Mouse (Mus musculus) midbrain, embryonic 12.5 days (tissue): ENCODE measurements around the gene Prss56. TPM values are rescaled to one million over a fixed set of nuclear protein-coding genes. Genes with fewer than 3 reads are reported as not detected.

ENCODE experiments used
- ATAC-seq: fragments of 200-750 bp; cut with Nextera tagmentation; 2 replicates; pipeline ENCODE4 v1.8.0; 2017; ENCODE audit warnings: low read depth, moderate TSS enrichment, moderate library complexity; ENCODE audit not compliant: low FRiP score
- H3K27ac ChIP-seq: fragments of 300-500 bp; sonication (generic); replicated peaks from 2 replicates; pipeline ENCODE4 v1.5.1; 2016; ENCODE audit warnings: mild to moderate bottlenecking
- H3K27me3 ChIP-seq: fragments of 300-500 bp; sonication (generic); 2 replicates; pipeline ENCODE4 v1.6.1; 2016; ENCODE audit warnings: mild to moderate bottlenecking
- H3K36me3 ChIP-seq: fragments of 300-500 bp; sonication (generic); 2 replicates; pipeline ENCODE4 v1.6.1; 2016
- H3K4me1 ChIP-seq: fragments of 300-500 bp; sonication (generic); 2 replicates; pipeline ENCODE4 v1.6.1; 2016
- H3K4me2 ChIP-seq: fragments of 300-500 bp; sonication (generic); replicated peaks from 2 replicates; pipeline ENCODE4 v1.6.1; 2016; ENCODE audit warnings: mild to moderate bottlenecking, moderate library complexity
- H3K4me3 ChIP-seq: fragments of 300-500 bp; sonication (generic); 2 replicates; pipeline ENCODE4 v1.5.1; 2016; ENCODE audit warnings: mild to moderate bottlenecking
- H3K9ac ChIP-seq: fragments of 300-500 bp; sonication (generic); replicated peaks from 2 replicates; pipeline ENCODE4 v1.6.1; 2016; ENCODE audit warnings: mild to moderate bottlenecking, moderate library complexity
- H3K9me3 ChIP-seq: fragments of 300-500 bp; sonication (generic); 2 replicates; pipeline ENCODE4 v1.6.1; 2016; ENCODE audit warnings: mild to moderate bottlenecking
- WGBS: fragments of 180-500 bp; shearing (Covaris S2); methylation state at CpG from one replicate; pipeline ENCODE4 v1.1.7; 2016; 5-methylcytosine and 5-hydroxymethylcytosine counted together
- polyA plus RNA-seq: library from polyadenylated mRNA; unstranded; fragments of >200 nt; fragmentation: Nextera tagmentation; extraction: Ambion mirVana; gene quantifications from 2 replicates; pipeline ENCODE4 v1.2.1, GENCODE M21; 2016

The Prss56 gene
- polyA plus RNA-seq, 1 experiment from 2014 or later, result 0.08 TPM

GRCm38 (mm10) chr1:87186261-87187036, 3.3 kb downstream of the Prss56 start:
- Histone ChIP-seq H3K9ac (peak overlapping the region; percentile 48), H3K27me3 (peaks cover 89% of the 10 kb centered on the region), H3K4me1 (peaks cover 10% of the 10 kb centered on the region), H3K4me3 (peak overlapping the region; percentile 50), H3K9me3 (no peaks in the 10 kb centered on the region), H3K4me2 (peak overlapping the region; percentile 89), H3K27ac (no peak overlapping the region), H3K36me3 (no peaks in the 10 kb centered on the region)
- peak; percentile 61 for ATAC-seq
- WGBS, result 2% methylated on average over 52 of the region's 54 CpGs

GRCm38 (mm10) chr1:87187037-87187355, 3.9 kb downstream of the Prss56 start:
- no peaks in the 10 kb centered on the region for H3K36me3 ChIP-seq
- peak overlapping the region; percentile 89 for H3K4me2 ChIP-seq
- under 1% methylated on average over 15 of the region's 15 CpGs for WGBS
- H3K4me1 ChIP-seq, result peaks cover 10% of the 10 kb centered on the region
- H3K9ac ChIP-seq, result peak overlapping the region; percentile 48
- no peak overlapping the region for H3K27ac ChIP-seq
- peak; percentile 48; the same call in 1 of the 2 replicates for ATAC-seq
- H3K9me3 ChIP-seq, result no peaks in the 10 kb centered on the region
- peak overlapping the region; percentile 50 for H3K4me3 ChIP-seq
- peaks cover 84% of the 10 kb centered on the region for H3K27me3 ChIP-seq

- no peaks in the 10 kb centered on the region for H3K9me3 ChIP-seq
- H3K9ac ChIP-seq, result no peak within 1 kb of the TSS
- no peak within 1 kb of the TSS for H3K4me3 ChIP-seq
- peaks cover 49% of the 10 kb centered on the region for H3K27me3 ChIP-seq
- H3K4me2 ChIP-seq, result no peak within 1 kb of the TSS
- ATAC-seq, result no peak
- WGBS, result 36% methylated on average over 4 of the region's 4 CpGs
- H3K27ac ChIP-seq, result no peak within 1 kb of the TSS
- H3K36me3 ChIP-seq, result no peaks in the 10 kb centered on the region
- peaks cover 7% of the 10 kb centered on the region; the same call in 1 of the 2 replicates for H3K4me1 ChIP-seq
Measured at GRCm38 (mm10) chr1:87190429-87190828, 7.3 kb downstream of the Prss56 start, which contains the start of gene Chrnd. Gene Chrnd (plus strand): TSS chr1:87190607.

- Histone ChIP-seq H3K27me3 (no peaks in the 10 kb centered on the region), H3K36me3 (no peaks in the 10 kb centered on the region), H3K9me3 (no peaks in the 10 kb centered on the region), H3K9ac (no peak overlapping the region), H3K4me3 (no peak overlapping the region), H3K27ac (no peak overlapping the region), H3K4me1 (no peaks in the 10 kb centered on the region), H3K4me2 (no peak overlapping the region)
- no peak for ATAC-seq
- WGBS, result 89% methylated on average over 9 of the region's 9 CpGs
Measured at GRCm38 (mm10) chr1:87197296-87197695, 14.2 kb downstream of the Prss56 start.

- Histone ChIP-seq H3K4me1 (no peaks in the 10 kb centered on the region), H3K27me3 (no peaks in the 10 kb centered on the region), H3K36me3 (no peaks in the 10 kb centered on the region), H3K9me3 (no peaks in the 10 kb centered on the region), H3K9ac (no peak overlapping the region), H3K4me2 (no peak overlapping the region), H3K4me3 (no peak overlapping the region), H3K27ac (no peak overlapping the region)
- ATAC-seq, result no peak
- WGBS, result 73% methylated on average over 12 of the region's 12 CpGs
Measured at GRCm38 (mm10) chr1:87198119-87199065, 15.3 kb downstream of the Prss56 start.

GRCm38 (mm10) chr1:87200811-87201210, 17.7 kb downstream of the Prss56 start:
- no peaks in the 10 kb centered on the region for H3K36me3 ChIP-seq
- H3K27ac ChIP-seq, result no peak overlapping the region
- no peaks in the 10 kb centered on the region for H3K4me1 ChIP-seq
- no peak overlapping the region for H3K4me3 ChIP-seq
- ATAC-seq, result no peak
- H3K27me3 ChIP-seq, result peaks cover 13% of the 10 kb centered on the region
- no peak overlapping the region for H3K9ac ChIP-seq
- no peaks in the 10 kb centered on the region for H3K9me3 ChIP-seq
- H3K4me2 ChIP-seq, result no peak overlapping the region
- WGBS, result 78% methylated on average over 2 of the region's 2 CpGs

GRCm38 (mm10) chr1:87201848-87202247, 18.7 kb downstream of the Prss56 start:
- ATAC-seq, result no peak
- no peaks in the 10 kb centered on the region for H3K36me3 ChIP-seq
- 68% methylated on average over 1 of the region's 1 CpGs for WGBS
- H3K9ac ChIP-seq, result no peak overlapping the region
- no peaks in the 10 kb centered on the region for H3K9me3 ChIP-seq
- H3K4me3 ChIP-seq, result no peak overlapping the region
- H3K27me3 ChIP-seq, result peaks cover 24% of the 10 kb centered on the region
- no peaks in the 10 kb centered on the region for H3K4me1 ChIP-seq
- no peak overlapping the region for H3K4me2 ChIP-seq
- H3K27ac ChIP-seq, result no peak overlapping the region

- Histone ChIP-seq H3K9me3 (no peaks in the 10 kb centered on the region), H3K27ac (no peak overlapping the region), H3K27me3 (peaks cover 39% of the 10 kb centered on the region), H3K4me2 (no peak overlapping the region), H3K9ac (no peak overlapping the region), H3K36me3 (no peaks in the 10 kb centered on the region), H3K4me1 (no peaks in the 10 kb centered on the region), H3K4me3 (no peak overlapping the region)
- 85% methylated on average over 5 of the region's 5 CpGs for WGBS
- ATAC-seq, result no peak
Measured at GRCm38 (mm10) chr1:87203779-87204178, 20.7 kb downstream of the Prss56 start.

GRCm38 (mm10) chr1:87204465-87204864, 21.4 kb downstream of the Prss56 start, which contains the start of gene Chrng:
Gene Chrng (plus strand): TSS chr1:87204657.
- Histone ChIP-seq H3K27me3 (peaks cover 39% of the 10 kb centered on the region), H3K4me3 (no peak within 1 kb of the TSS), H3K4me2 (no peak within 1 kb of the TSS), H3K9me3 (no peaks in the 10 kb centered on the region), H3K9ac (no peak within 1 kb of the TSS), H3K4me1 (no peaks in the 10 kb centered on the region), H3K27ac (no peak within 1 kb of the TSS), H3K36me3 (no peaks in the 10 kb centered on the region)
- WGBS, result 90% methylated on average over 7 of the region's 7 CpGs
- no peak for ATAC-seq

GRCm38 (mm10) chr1:87205038-87205437, 21.9 kb downstream of the Prss56 start:
- Histone ChIP-seq H3K27me3 (peaks cover 39% of the 10 kb centered on the region), H3K4me3 (no peak overlapping the region), H3K27ac (no peak overlapping the region), H3K36me3 (no peaks in the 10 kb centered on the region), H3K9ac (no peak overlapping the region), H3K4me1 (no peaks in the 10 kb centered on the region), H3K9me3 (no peaks in the 10 kb centered on the region), H3K4me2 (no peak overlapping the region)
- WGBS, result 68% methylated on average over 6 of the region's 6 CpGs
- no peak for ATAC-seq

- H3K4me2 ChIP-seq, result no peak overlapping the region
- 48% methylated on average over 3 of the region's 3 CpGs for WGBS
- H3K4me3 ChIP-seq, result no peak overlapping the region
- H3K9me3 ChIP-seq, result no peaks in the 10 kb centered on the region
- no peaks in the 10 kb centered on the region for H3K36me3 ChIP-seq
- peaks cover 43% of the 10 kb centered on the region for H3K27me3 ChIP-seq
- H3K27ac ChIP-seq, result no peak overlapping the region
- no peak for ATAC-seq
- no peak overlapping the region for H3K9ac ChIP-seq
- no peaks in the 10 kb centered on the region for H3K4me1 ChIP-seq
Measured at GRCm38 (mm10) chr1:87205502-87205901, 22.4 kb downstream of the Prss56 start.

- Histone ChIP-seq H3K9me3 (no peaks in the 10 kb centered on the region), H3K9ac (no peak overlapping the region), H3K36me3 (no peaks in the 10 kb centered on the region), H3K4me1 (no peaks in the 10 kb centered on the region), H3K4me3 (no peak overlapping the region), H3K27ac (no peak overlapping the region), H3K27me3 (peaks cover 44% of the 10 kb centered on the region), H3K4me2 (no peak overlapping the region)
- ATAC-seq, result no peak
- WGBS, result 19% methylated on average over 17 of the region's 17 CpGs
Measured at GRCm38 (mm10) chr1:87206339-87206738, 23.2 kb downstream of the Prss56 start.
